Mouse (Mus musculus) G1E (cell line): Measurements from ENCODE around the gene Ppp2r3a.

Experiments
- CTCF ChIP-seq: IDR thresholded peaks from 2 replicates; pipeline ENCODE4 v1.5.1; 2012; ENCODE audit warnings: low read depth, low read length, inconsistent platforms, mixed read lengths
- TAL1 ChIP-seq: conservative IDR thresholded peaks from 2 replicates; pipeline ENCODE4 v1.6.1; 2012; ENCODE audit warnings: low read depth, low read length, inconsistent platforms, mixed read lengths

DNA sequence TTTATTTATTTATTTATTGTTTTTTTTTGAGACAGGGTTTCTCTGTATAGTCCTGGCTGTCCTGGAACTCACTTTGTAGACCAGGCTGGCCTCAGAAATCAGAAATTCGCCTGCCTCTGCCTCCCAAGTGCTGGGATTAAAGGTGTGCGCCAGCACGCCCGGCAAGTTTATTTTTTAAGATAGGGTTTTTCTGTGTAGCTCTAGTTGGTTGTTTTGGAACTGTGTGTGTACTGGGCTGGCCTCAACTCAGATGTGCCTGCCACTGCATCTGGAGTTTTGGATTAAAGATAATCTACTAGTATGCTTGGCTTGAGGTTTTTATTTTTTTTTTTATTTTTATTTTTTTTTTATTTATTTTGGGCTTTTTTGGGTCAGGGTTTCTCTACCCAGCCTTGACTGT lies 156.2 kb downstream of the Ppp2r3a start:
- TF ChIP-seq CTCF = no peak
- TF ChIP-seq TAL1 = no peak
